Mouse (Mus musculus) lung, postnatal 0 days (tissue): Measurements from ENCODE around the gene Letmd1.

ENCODE experiments used
- CTCF ChIP-seq: IDR thresholded peaks from 2 replicates; pipeline ENCODE4 v1.5.1; 2016; ENCODE audit warnings: antibody characterized with exemption, mild to moderate bottlenecking
- EP300 ChIP-seq: IDR thresholded peaks from 2 replicates; pipeline ENCODE4 v1.6.1; 2016; ENCODE audit warnings: antibody characterized with exemption, mild to moderate bottlenecking, control low read depth

DNA sequence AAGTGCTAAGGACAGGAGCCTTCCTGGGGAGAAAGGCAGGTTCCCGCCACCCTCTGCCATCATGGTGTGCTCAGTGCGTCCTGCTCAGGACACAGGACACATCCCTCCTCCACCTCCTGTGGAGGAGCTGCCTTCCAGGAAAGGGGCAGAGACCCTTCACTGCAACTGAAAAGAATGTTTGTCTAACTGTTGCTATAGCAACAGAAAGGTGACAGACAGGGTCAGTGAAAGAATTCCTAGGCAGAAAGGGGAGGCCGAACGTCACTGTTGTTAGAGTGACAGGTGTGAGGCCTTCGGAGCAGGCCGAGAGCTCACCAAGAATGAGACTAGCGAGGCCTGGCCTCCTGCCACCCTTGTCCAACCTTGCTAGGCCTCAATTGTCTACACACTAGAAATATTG lies 17.6 kb downstream of the Letmd1 start:
- TF ChIP-seq EP300 (no peak), CTCF (no peak)
